Mouse (Mus musculus): ENCODE measurements around the gene Pdap1.
A peak's percentile ranks its signal among the peaks of the same experiment; 100 is the strongest.
"Not testable (repeated sequence)": the region's sequence is repeated elsewhere in the genome, so short reads cannot be mapped to it uniquely, and the experiment has no call there.

Gene Pdap1

GRCm38 (mm10) chr5:145118005-145118404, 22.0 kb downstream of the Pdap1 start:
- DNase-seq: no peak

- DNase-seq: no peak
Measured at GRCm38 (mm10) chr5:145116916-145117315, 23.1 kb downstream of the Pdap1 start.

GRCm38 (mm10) chr5:145116316-145116715, 23.7 kb downstream of the Pdap1 start:
- DNase-seq: no peak

GRCm38 (mm10) chr5:145115736-145116135, 24.3 kb downstream of the Pdap1 start:
- no peak for DNase-seq

- DNase-seq: no peak
Measured at GRCm38 (mm10) chr5:145114606-145115473, 25.2 kb downstream of the Pdap1 start.

- DNase-seq: no peak
Measured at GRCm38 (mm10) chr5:145114071-145114605, 25.9 kb downstream of the Pdap1 start, which contains the start of gene Arpc1b. Arpc1b (plus strand) TSS chr5:145114215.

- no peak for DNase-seq
Measured at GRCm38 (mm10) chr5:145113416-145113815, 26.6 kb downstream of the Pdap1 start.

- no peak for DNase-seq
Measured at GRCm38 (mm10) chr5:145112566-145112965, 27.5 kb downstream of the Pdap1 start.

GRCm38 (mm10) chr5:145110401-145110800, 29.6 kb downstream of the Pdap1 start:
- DNase-seq: no peak

GRCm38 (mm10) chr5:145105694-145106275, 34.3 kb downstream of the Pdap1 start:
- no peak for DNase-seq

- DNase-seq: no peak
Measured at GRCm38 (mm10) chr5:145104328-145104727, 35.7 kb downstream of the Pdap1 start.

- DNase-seq: no peak
Measured at GRCm38 (mm10) chr5:145102706-145103105, 37.3 kb downstream of the Pdap1 start.

- not testable (repeated sequence) for DNase-seq
Measured at GRCm38 (mm10) chr5:145101451-145101850, 38.6 kb downstream of the Pdap1 start.

- no peak for DNase-seq
Measured at GRCm38 (mm10) chr5:145100960-145101359, 39.1 kb downstream of the Pdap1 start.

GRCm38 (mm10) chr5:145098340-145098821, 41.7 kb downstream of the Pdap1 start:
- no peak for DNase-seq

GRCm38 (mm10) chr5:145096195-145096594, 43.8 kb downstream of the Pdap1 start:
- no peak for DNase-seq

- no peak for DNase-seq
Measured at GRCm38 (mm10) chr5:145089878-145090277, 50.2 kb downstream of the Pdap1 start.

- no peak for DNase-seq
Measured at GRCm38 (mm10) chr5:145088186-145088585, 51.9 kb downstream of the Pdap1 start.

- DNase-seq: no peak
Measured at GRCm38 (mm10) chr5:145084822-145085221, 55.2 kb downstream of the Pdap1 start.

- peak; percentile 95 for DNase-seq
Measured at GRCm38 (mm10) chr5:145083632-145084451, 56.2 kb downstream of the Pdap1 start, which contains the start of the genes Arpc1a and Kpna7. Arpc1a (plus strand) TSS chr5:145083830. Kpna7 (minus strand) TSS chr5:145084030.

- DNase-seq: peak; percentile 6
Measured at GRCm38 (mm10) chr5:145083201-145083600, 56.8 kb downstream of the Pdap1 start.

GRCm38 (mm10) chr5:145081866-145082613, 58.0 kb downstream of the Pdap1 start:
- no peak for DNase-seq

Data from cerebellum, adult 11-12 months (tissue).